Mouse (Mus musculus) C2C12 (cell line): ENCODE measurements at regions not wholly inside any gene's neighbourhood (a gene's known extent, or its start where the extent isn't known, plus 50 kb on each side); places are given as distances from the start of the nearest gene placed in this dataset.

Experiments
- H3K27me3 ChIP-seq: one replicate; pipeline ENCODE4 v1.6.1; 2011; ENCODE audit not compliant: control insufficient read depth, insufficient read depth, insufficient read length
- H3K36me3 ChIP-seq: one replicate; pipeline ENCODE4 v1.6.1; 2011; ENCODE audit not compliant: control insufficient read depth, insufficient read depth
- H3K4me3 ChIP-seq: one replicate; pipeline ENCODE4 v1.5.1; 2011; ENCODE audit warnings: mild to moderate bottlenecking, control low read depth; ENCODE audit not compliant: poor library complexity, insufficient read depth, severe bottlenecking
- H3K79me2 ChIP-seq: one replicate; pipeline ENCODE4 v1.6.1; 2011; ENCODE audit not compliant: control insufficient read depth, insufficient read depth
- H3K79me3 ChIP-seq: one replicate; pipeline ENCODE4 v1.6.1; 2011; ENCODE audit warnings: low read depth, control low read depth
- H3ac ChIP-seq: one replicate; pipeline ENCODE3; 2011; ENCODE audit warnings: low read depth; ENCODE audit not compliant: control insufficient read depth, insufficient read length
- CEBPB ChIP-seq: IDR thresholded peaks from one replicate; pipeline ENCODE4 v1.6.1; 2011; ENCODE audit warnings: low read depth, mild to moderate bottlenecking, control low read depth, moderate library complexity
- CTCF ChIP-seq: IDR thresholded peaks from one replicate; pipeline ENCODE4 v1.5.1; 2011; ENCODE audit not compliant: control insufficient read depth, insufficient read depth, insufficient read length
- FOSL1 ChIP-seq: IDR thresholded peaks from one replicate; pipeline ENCODE4 v1.8.0; 2011; ENCODE audit warnings: mild to moderate bottlenecking, low read length; ENCODE audit not compliant: poor library complexity, insufficient read depth, severe bottlenecking
- MAX ChIP-seq: IDR thresholded peaks from one replicate; pipeline ENCODE4 v1.6.1; 2011; ENCODE audit warnings: mild to moderate bottlenecking, control low read depth
- MYOD1 ChIP-seq: IDR thresholded peaks from one replicate; pipeline ENCODE4 v1.6.1; 2011; ENCODE audit warnings: low read depth; ENCODE audit not compliant: control insufficient read depth, insufficient read length
- MYOG ChIP-seq: IDR thresholded peaks from one replicate; pipeline ENCODE4 v1.6.1; 2011; ENCODE audit not compliant: control insufficient read depth, insufficient read length; ENCODE audit errors: extremely low read depth
- USF1 ChIP-seq: IDR thresholded peaks from one replicate; pipeline ENCODE4 v1.6.1; 2011; ENCODE audit warnings: low read depth, mild to moderate bottlenecking, control low read depth, moderate library complexity

DNA sequence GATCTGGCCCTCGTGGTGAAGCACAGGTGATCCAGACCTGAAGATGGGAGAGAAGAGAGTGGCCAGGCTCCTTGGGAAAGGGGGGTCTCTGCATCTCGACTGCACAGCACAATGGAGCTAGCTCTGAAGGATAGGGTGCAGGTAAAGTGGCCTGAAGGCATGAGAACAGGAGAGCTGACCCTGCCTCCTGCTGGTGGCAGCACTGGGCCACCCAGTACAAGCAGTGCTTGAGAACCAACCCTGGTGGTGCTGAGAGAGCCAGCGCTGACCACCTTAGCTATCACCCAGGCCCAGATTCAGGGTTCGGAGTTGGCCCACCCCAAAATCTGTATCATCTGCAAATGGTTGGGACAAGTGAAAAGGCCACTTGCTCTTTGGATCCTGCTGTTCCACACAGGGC is 66.2 kb downstream of the A730009L09Rik start:
- no peaks in the 10 kb centered on the region for H3K27me3 ChIP-seq
- H3K36me3 ChIP-seq = no peaks in the 10 kb centered on the region
- no peaks in the 10 kb centered on the region for H3K79me3 ChIP-seq
- H3K79me2 ChIP-seq = no peaks in the 10 kb centered on the region
- TF ChIP-seq MYOG (no peak), CEBPB (no peak), USF1 (no peak), CTCF (no peak), MYOD1 (no peak), MAX (no peak), FOSL1 (no peak)
- H3ac ChIP-seq = no peak overlapping the region
- H3K4me3 ChIP-seq = no peak overlapping the region

DNA sequence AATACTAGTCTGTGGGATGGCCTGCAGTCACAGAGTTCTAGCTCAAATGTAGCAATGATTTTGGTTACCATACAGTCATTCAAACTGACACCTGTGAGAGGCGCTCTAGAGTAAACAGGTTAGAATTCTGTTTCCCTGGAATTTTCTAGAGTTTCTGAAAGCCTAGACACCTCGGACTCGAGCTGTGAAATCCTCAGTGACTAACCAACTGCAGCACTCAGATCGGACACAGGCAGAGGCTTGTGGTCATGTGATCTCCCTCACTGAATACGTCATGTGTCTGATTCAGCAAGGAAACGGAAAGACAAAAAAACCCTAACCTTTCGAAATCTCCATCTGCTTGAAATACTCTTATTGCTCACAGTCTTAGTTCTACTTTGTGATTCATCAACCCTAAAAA is 68.4 kb downstream of the A730009L09Rik start:
- Histone ChIP-seq H3K79me2 (no peaks in the 10 kb centered on the region), H3K27me3 (no peaks in the 10 kb centered on the region), H3K4me3 (no peak overlapping the region), H3ac (no peak overlapping the region), H3K79me3 (no peaks in the 10 kb centered on the region), H3K36me3 (no peaks in the 10 kb centered on the region)
- TF ChIP-seq MAX = no peak
- no peak for TF ChIP-seq CEBPB
- peak; percentile 55 for TF ChIP-seq USF1
- TF ChIP-seq CTCF = no peak
- no peak for TF ChIP-seq MYOD1

DNA sequence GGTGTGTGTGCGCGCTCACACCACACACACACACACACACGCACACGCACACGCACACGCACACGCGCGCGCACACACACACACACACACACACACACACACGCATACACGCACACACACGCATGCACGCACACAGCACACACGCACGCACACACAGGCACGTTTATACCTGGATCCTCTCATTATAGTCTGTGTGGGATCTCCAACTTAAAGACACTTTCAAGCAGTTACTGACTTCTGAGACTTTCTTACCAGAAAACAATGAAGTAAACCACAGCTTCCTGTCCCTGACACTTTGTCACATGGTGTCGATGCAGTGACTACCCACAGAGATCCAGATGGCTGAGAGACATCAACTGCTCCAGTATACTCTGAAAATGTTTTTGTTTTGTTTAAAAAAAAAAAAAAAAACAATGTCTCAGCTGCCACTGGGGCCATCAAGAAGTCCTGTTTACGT is 68.9 kb downstream of the A730009L09Rik start:
- no peak overlapping the region for H3ac ChIP-seq
- no peak for TF ChIP-seq CEBPB
- TF ChIP-seq FOSL1 = no peak
- H3K36me3 ChIP-seq = no peaks in the 10 kb centered on the region
- H3K4me3 ChIP-seq = no peak overlapping the region
- H3K79me3 ChIP-seq = no peaks in the 10 kb centered on the region
- no peaks in the 10 kb centered on the region for H3K79me2 ChIP-seq
- no peaks in the 10 kb centered on the region for H3K27me3 ChIP-seq

DNA sequence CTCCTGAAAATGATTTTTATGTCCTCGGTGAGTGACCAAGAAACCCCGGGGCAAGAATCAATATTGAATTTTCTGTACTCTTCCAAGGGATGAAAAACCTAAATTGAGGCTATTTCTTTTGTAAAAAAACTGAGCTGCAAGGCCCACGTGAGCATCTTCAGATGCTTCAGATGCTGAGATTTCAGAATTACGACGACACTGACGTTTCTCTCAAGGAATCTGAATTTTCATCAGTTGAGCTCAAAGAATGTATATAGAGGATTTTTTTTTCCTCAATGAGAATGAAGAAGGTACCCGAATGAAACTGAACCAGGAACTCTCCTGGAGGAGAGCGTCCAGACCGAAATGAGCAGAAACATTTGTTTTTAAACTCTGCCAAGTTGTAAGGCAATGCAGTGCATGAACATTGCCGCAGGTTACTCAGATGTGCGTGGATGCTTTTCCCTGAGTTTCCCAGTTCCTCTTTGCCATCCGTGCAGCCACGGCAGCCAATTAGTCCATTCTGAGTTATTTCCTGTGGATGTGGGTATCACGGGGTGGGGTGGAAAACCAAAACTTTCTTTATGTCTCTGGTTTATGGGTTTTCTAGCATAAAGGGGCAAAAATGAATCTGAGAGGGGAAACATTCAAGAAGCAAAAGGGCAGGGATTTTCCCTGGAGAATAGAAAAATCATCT is 69.9 kb downstream of the A730009L09Rik start:
- Histone ChIP-seq H3K79me2 (no peaks in the 10 kb centered on the region), H3K4me3 (no peak overlapping the region), H3K36me3 (no peaks in the 10 kb centered on the region), H3K27me3 (no peaks in the 10 kb centered on the region), H3K79me3 (no peaks in the 10 kb centered on the region), H3ac (no peak overlapping the region)
- TF ChIP-seq CTCF = no peak
- no peak for TF ChIP-seq MAX
- TF ChIP-seq USF1 = no peak
- TF ChIP-seq CEBPB = no peak
- TF ChIP-seq MYOD1 = no peak
- no peak for TF ChIP-seq MYOG
- no peak for TF ChIP-seq FOSL1

DNA sequence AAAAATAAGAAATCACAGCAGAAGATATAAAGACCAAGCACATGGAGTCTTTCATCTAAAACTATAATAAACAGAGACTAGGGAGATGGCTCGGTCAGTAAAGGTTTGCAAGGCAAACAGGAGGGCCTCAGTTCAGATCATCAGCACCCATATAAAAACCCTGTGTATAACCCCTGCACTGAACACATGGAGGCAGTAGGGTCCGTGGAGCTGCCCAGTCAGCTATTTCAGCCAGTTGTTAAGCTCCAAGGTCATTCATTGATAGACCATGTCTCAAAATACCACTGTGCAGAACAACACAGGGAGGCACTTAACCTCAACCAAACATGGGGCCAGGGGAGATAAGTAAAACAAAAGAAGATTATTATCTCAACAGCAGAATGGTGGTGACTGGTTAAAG is 78.1 kb downstream of the A730009L09Rik start:
- no peak overlapping the region for H3K4me3 ChIP-seq
- TF ChIP-seq MYOG (no peak), MYOD1 (no peak), CTCF (no peak), CEBPB (no peak), USF1 (no peak), MAX (no peak), FOSL1 (no peak)

DNA sequence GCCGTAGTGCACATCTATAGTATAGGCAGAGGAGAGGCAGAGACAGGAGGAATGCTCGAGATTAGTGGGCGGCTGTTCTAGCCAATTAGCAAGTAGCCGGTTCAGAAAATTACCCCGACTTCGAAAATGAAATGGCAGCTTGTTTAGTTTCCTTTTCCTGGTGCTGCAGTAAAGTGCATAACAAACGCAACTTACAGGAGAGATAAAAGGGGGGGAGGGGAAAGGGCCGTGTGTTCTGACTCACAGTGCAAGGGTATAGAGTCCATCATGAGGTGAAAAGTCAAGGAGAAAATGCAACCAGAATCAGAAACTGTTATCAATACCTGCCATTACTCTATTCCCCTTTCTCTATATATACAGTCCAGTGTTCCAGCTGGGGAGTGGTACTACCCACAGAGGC is 88.0 kb downstream of the A730009L09Rik start:
- no peak overlapping the region for H3ac ChIP-seq
- no peaks in the 10 kb centered on the region for H3K79me3 ChIP-seq
- no peaks in the 10 kb centered on the region for H3K79me2 ChIP-seq
- H3K27me3 ChIP-seq = no peaks in the 10 kb centered on the region
- TF ChIP-seq MAX = no peak
- no peak for TF ChIP-seq CTCF
- no peak for TF ChIP-seq USF1
- TF ChIP-seq FOSL1 = no peak
- TF ChIP-seq MYOD1 = no peak
- no peak for TF ChIP-seq MYOG
- TF ChIP-seq CEBPB = no peak
- H3K36me3 ChIP-seq = no peaks in the 10 kb centered on the region
- H3K4me3 ChIP-seq = no peak overlapping the region

More for the DNA sequence above, 78.1 kb downstream of the A730009L09Rik start:
- no peaks in the 10 kb centered on the region for H3K79me2 ChIP-seq
- H3K36me3 ChIP-seq = no peaks in the 10 kb centered on the region
- H3K27me3 ChIP-seq = no peaks in the 10 kb centered on the region
- no peaks in the 10 kb centered on the region for H3K79me3 ChIP-seq
- H3ac ChIP-seq = no peak overlapping the region
